Mouse (Mus musculus) olfactory bulb, adult 2 months (tissue): ENCODE results near the gene 3110082I17Rik.

ENCODE experiments used
- CTCF ChIP-seq: fragments of 200-500 bp; IDR thresholded peaks from 2 replicates; pipeline ENCODE4 v1.5.1; 2012; ENCODE audit warnings: low read depth, mild to moderate bottlenecking, low read length, moderate library complexity; ENCODE audit not compliant: insufficient read depth
- POLR2A ChIP-seq: fragments of 200-500 bp; IDR thresholded peaks from 2 replicates; pipeline ENCODE4 v1.6.1; 2012; ENCODE audit warnings: mild to moderate bottlenecking, low read depth, low read length, moderate library complexity; ENCODE audit not compliant: insufficient read depth

DNA sequence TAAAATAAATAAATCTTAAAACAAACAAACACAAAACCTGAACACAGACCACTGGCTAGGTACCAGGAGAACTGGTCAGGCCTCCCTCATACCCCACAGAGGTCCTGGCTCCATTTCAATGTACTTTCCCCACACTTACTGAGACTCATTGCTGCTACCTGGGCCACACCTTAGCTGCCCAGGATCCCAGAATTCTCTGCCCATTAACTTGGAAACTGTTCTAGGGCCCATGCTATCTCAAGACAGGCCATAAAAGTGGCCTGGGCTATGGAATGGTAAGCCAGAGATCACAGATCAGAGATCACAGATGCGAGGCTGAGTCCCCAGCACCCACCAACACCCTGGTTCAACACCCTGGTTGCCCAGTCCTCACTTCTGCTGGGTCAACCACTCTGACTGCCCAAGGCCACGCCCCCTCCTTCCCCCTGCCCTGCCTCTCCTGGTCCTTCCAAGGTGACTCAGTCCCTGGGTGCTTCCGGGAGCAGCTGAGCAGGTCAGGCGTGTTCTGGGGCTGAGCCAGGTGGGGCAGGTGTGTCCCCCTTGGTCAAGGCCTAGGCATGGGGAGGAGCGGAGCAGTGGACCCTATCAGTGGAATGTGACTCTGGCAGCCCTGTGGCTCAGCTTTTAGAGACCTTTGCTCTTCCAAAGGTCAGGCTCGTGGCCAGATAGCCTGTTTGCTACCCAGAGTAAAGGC is 143.2 kb downstream of the 3110082I17Rik start:
- TF ChIP-seq CTCF: no peak
- TF ChIP-seq POLR2A: no peak
